Mouse (Mus musculus) stomach, postnatal 0 days (tissue): ENCODE results near the gene Chst14.

ENCODE experiments used
- CTCF ChIP-seq: IDR thresholded peaks from 2 replicates; pipeline ENCODE4 v1.5.1; 2016; ENCODE audit warnings: antibody characterized with exemption, low read depth, mild to moderate bottlenecking, moderate library complexity
- EP300 ChIP-seq: optimal IDR thresholded peaks from 2 replicates; pipeline ENCODE3; 2016; ENCODE audit warnings: antibody characterized with exemption

DNA sequence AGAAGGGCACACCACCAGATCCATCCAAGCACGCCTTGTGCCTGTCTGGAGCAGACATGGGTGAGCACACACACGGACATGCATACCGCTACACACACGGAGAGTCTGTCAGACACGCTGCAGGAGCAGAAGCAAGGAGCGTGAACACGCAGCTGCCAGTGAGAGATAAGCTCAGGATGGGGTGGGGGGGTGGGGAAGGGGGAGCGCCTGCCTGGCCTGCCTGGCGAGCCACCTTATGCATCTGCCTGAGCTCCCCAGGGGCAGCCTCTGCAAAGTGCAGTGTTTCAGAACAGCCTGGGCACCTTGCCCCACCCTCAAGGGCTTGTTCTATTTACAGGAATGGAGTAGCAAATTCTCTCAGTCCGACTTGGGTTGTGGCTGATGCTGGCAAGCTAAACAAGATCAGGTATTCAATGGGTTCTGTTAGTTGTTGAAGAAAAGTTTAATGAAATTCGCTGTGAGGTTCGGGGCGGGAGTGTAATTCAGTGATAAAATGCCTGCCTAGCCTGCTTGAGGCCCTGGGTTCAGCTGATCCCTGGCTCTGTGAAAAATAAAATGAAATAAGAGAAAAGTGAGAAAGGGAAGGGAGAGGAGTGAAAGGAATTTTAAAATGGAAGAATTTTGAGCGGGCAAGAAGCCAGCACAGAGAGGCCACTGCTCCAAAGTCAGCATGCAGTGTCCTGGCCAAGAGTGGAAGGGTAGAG lies 38.3 kb upstream of the Chst14 start:
- no peak for TF ChIP-seq CTCF
- no peak for TF ChIP-seq EP300
